Mouse (Mus musculus) cerebellum, postnatal 25 days (tissue): Measurements from ENCODE around the gene Phlda1.
A peak's percentile ranks its signal among the peaks of the same experiment; 100 is the strongest.
"Not testable (repeated sequence)": the region's sequence is repeated elsewhere in the genome, so short reads cannot be mapped to it uniquely, and the experiment has no call there.

ENCODE experiments used
- DNase-seq, 2 experiments: peaks; one replicate each; pipeline ENCODE4 v3.0.0; 2021; ENCODE audit warnings: mixed read lengths in 2 of 2

The Phlda1 gene

DNA sequence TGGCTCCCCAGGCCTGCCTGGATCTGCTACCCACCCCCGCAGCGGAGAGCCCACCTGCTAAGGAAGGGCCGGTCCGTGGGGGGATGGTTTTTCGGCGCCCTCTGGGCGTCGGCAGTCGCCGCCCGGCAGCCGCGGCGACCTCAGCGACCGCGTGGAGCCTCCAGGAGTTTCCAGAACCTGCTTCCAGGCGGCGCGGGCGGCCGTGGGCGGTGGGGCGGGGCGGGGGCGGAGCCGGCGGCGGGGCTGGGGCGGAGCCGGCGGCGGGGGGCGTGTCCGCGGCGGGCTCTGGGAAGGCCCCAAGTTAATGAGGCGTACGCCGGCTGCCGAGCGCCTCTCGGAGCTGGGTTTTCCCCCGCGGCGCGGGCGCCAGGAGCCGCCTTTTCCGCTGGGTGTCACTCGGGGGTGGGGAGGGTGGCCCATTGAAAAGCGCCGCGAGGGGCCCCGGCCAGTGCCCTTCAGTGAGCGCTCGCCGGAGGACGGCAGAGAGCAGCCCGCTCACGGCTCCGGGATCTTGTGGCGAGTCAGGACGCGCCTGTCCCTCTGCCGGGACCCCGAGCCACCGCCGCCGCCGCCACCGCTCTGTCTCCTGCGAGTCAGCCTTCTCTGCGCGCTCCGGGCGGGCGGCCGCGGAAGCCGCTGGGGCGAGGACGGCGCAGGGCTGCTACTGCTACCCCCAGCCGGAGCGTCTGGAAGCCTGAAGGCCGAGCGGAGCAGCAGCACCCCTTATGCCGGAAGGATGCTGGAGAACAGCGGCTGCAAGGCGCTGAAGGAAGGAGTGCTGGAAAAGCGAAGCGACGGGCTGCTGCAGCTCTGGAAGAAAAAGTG lies at the start of gene Phlda1:
Phlda1 (plus strand) TSS at position 186 of the 825 bp plus-strand sequence.
- DNase-seq = peak; percentile 91 to 93

GRCm38 (mm10) chr10:111458088-111458487 lies 48.0 kb upstream of the Phlda1 start:
- DNase-seq = no peak

DNA sequence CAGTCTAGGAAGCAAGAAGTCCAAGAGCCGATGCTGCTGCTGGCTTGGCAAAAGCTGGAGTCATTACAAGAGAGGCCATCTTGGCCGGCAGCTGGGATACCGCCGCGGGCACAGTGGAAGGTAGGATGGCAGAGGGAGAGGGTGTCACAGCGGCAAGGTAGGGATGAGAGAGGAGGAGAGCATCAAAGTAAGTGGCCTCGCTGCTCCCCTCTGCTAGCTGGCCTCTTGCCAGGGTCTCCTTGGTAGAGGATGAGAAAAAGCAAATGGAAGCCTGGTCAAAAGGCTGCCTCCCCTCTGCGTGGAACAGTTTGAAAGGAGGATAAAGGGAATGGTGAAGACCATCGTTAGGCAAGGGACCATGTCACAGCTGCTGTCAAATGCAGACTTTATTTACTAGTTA lies 47.0 kb upstream of the Phlda1 start:
- DNase-seq = peak in 1 of 2 experiments; percentile 43

GRCm38 (mm10) chr10:111459874-111460273 lies 46.2 kb upstream of the Phlda1 start:
- DNase-seq = no peak

- DNase-seq = no peak
These were observed 45.7 kb upstream of the Phlda1 start for GRCm38 (mm10) chr10:111460381-111460780.

GRCm38 (mm10) chr10:111464833-111465232 lies 41.3 kb upstream of the Phlda1 start:
- no peak for DNase-seq

GRCm38 (mm10) chr10:111465409-111465808 lies 40.7 kb upstream of the Phlda1 start:
- no peak for DNase-seq

GRCm38 (mm10) chr10:111471166-111471565 lies 34.9 kb upstream of the Phlda1 start:
- no peak for DNase-seq

DNA sequence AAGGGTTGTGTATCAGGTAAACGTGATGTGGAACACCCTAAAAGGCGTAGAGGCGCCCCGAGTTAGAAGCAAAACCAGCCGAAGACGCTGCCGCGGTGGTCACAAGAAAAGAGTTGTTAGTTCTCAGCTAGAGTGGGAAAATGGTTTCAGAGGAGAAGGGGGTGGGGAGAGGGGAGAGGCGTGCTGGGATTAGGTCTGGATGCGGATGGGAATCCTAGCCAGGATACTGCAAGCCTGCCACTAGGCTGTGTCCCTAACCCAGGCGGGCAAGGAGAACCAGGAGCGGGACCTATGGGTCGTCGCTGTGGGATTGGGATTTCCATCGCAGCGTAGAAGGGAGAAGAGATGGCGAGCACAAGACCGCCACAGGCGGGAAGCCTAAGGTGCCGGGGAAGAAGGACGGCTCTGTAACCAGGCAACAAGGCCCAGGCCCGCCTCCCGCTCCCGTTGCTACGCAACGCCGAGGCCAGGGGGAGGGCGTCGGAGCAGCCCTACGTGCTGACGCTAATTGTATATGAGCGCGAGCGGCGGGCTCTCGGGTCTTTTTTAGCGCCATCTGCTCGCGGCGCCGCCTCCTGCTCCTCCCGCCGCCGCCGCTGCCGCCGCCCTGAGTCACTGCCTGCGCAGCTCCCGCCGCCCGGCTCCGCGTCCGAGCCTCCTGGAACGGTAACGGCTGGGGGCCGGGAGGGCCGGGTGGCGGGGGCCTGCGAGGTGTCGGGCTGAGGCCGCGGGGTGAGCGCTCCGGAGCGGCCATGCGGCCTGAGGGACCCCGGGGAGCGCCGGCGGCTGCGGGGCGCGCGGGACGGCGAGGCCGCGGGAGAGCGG lies 33.2 kb upstream of the Phlda1 start, which contains the start of gene Nap1l1:
Nap1l1 (plus strand) TSS at position 538 of the 825 bp plus-strand sequence.
- peak; percentile 98 for DNase-seq

- peak; percentile 36 to 38 for DNase-seq
These were observed 32.3 kb upstream of the Phlda1 start for GRCm38 (mm10) chr10:111473511-111474371.

GRCm38 (mm10) chr10:111476301-111476700 lies 29.8 kb upstream of the Phlda1 start:
- no peak for DNase-seq

DNA sequence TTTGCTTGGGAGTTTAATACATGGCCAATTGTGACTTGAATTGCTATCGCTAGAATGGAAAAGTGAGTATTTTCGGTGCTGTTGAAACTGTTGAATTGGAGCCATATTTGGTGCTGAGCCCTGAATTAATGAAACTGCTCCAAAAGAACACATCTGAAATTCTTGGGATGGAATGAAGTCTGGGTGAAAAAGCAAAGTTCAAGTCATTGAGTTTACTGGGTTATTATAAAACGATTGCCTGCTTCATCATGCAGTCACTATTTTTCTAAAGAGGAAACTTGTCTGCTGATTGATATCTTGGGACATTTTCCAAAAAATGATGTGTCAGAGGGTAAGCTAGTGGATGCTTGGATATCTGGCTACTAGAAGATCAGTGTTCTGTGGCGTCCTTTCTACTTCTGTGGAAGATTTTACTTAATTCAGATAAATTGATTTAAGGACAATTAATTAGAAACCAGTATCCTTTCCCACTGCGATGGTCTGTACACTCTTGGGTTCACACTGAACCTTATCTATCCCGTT lies 29.0 kb upstream of the Phlda1 start:
- DNase-seq = no peak

DNA sequence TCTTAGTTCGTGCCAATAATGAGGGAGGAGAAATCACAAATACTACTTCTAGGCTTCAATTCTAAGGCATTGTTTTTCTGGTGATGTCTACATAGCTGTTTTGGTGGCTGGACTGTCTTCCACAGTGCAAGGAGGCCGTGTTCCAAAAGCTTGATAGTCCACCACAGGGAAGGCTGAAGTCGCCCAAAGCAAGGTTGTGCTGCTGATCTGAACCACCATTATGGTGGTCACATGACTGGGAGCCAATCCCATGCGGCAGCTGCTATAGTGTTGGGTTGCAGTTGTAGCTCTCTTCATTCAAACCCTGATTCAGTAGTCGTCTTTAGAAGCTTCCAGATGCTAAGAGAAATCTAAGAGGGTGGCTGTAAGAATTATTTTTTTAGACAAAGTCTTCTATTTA lies 26.5 kb upstream of the Phlda1 start:
- DNase-seq = no peak

GRCm38 (mm10) chr10:111482654-111483053 lies 23.4 kb upstream of the Phlda1 start:
- no peak for DNase-seq

DNA sequence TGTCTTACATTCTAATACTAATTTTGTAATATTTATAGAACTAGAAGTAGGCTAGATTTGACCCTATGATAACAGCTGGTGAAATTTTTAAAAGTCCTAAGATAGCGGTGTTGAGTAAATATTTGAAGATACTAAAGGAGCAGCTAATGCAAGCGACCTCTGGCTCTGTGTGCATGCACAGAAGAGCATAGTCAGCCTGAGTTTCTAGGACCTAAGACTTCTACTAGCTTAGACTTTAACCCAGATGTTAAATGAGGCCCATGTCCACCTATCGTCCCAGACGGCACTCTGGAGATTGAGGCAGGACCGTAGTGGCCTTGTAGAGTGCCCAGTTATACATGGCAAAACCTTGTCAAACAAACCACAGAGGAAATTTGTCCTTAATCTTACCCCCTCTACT lies 22.0 kb upstream of the Phlda1 start:
- no peak for DNase-seq

- no peak for DNase-seq
These were observed 17.3 kb upstream of the Phlda1 start for GRCm38 (mm10) chr10:111488793-111489192.

GRCm38 (mm10) chr10:111490079-111490478 lies 16.0 kb upstream of the Phlda1 start:
- not testable (repeated sequence) for DNase-seq

DNA sequence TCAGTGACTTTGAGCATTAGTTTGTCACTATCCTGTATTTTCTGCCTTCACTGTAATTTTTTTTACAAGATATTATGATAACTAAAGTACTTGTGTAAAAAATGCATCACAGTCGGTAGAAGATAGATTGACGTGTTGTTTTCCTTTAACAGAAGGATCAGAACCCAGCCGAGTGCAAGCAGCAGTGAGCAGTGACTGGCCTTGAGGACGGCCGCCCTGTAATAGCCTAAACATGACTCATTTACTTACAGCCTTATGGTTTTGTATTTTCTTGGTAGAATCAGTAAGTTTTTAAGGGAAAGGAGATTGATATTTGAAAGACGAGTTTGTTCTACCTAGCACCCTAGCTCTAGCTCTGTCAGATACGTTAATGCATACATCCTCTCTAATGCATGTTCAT lies 10.2 kb upstream of the Phlda1 start:
- DNase-seq = no peak

GRCm38 (mm10) chr10:111499892-111500291 lies 6.2 kb upstream of the Phlda1 start:
- no peak for DNase-seq

GRCm38 (mm10) chr10:111503071-111503470 lies 3.0 kb upstream of the Phlda1 start:
- DNase-seq = peak; percentile 82 to 90

- DNase-seq = no peak
These were observed 2.4 kb upstream of the Phlda1 start for GRCm38 (mm10) chr10:111503716-111504115.

DNA sequence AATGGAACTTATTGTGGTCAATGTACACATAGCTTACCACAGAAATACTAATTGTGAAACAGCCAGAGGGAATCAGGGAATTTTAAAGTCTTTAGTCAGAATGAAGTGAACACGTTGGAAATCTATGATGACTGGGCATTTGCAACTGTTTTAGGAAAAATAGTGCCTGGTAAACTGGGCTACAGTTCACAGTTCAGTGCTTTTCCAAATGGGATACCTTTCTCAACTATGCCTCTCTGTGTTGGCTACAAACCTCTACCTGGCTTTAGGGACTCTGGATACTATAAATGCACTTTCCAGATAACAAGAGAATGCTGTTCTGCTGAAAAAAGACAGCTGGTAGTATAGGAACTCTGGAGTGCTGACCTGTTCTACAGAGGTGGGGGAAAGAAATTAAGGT lies 1.5 kb upstream of the Phlda1 start:
- DNase-seq = no peak
